Mouse (Mus musculus) erythroblast, embryonic 14.5 days (primary cell): Measurements from ENCODE around the gene Shroom3.

Experiments
- GATA1 ChIP-seq: IDR thresholded peaks from 2 replicates; pipeline ENCODE4 v1.6.1; 2012; ENCODE audit warnings: low read length, inconsistent platforms, mixed read lengths
- TAL1 ChIP-seq: IDR thresholded peaks from 3 replicates; pipeline ENCODE4 v1.6.1; 2012; ENCODE audit warnings: low read length, inconsistent platforms, mixed read lengths

GRCm38 (mm10) chr5:92942577-92942976 is 259.3 kb downstream of the Shroom3 start:
- no peak for TF ChIP-seq GATA1
- no peak for TF ChIP-seq TAL1
